Mouse (Mus musculus) lung, embryonic 16.5 days (tissue): ENCODE measurements around the gene Cbx5. TPM values are rescaled to one million over a fixed set of nuclear protein-coding genes. Genes with fewer than 3 reads are reported as not detected.

Experiments used
- ATAC-seq: fragments of 200-750 bp; cut with Nextera tagmentation; 2 replicates; pipeline ENCODE4 v1.8.0; 2017; ENCODE audit warnings: low read depth, mild to moderate bottlenecking, moderate library complexity
- H3K27ac ChIP-seq: fragments of 300-500 bp; sonication (generic); 2 replicates; pipeline ENCODE4 v1.5.1; 2014; ENCODE audit warnings: mild to moderate bottlenecking, control low read depth, low read length
- H3K27me3 ChIP-seq: fragments of 300-500 bp; sonication (generic); 2 replicates; pipeline ENCODE4 v1.6.1; 2014; ENCODE audit warnings: low read depth, low read length, mixed read lengths; ENCODE audit not compliant: control insufficient read depth, insufficient read depth
- H3K36me3 ChIP-seq: fragments of 300-500 bp; sonication (generic); 2 replicates; pipeline ENCODE4 v1.6.1; 2014; ENCODE audit warnings: low read length; ENCODE audit not compliant: control insufficient read depth, insufficient read depth
- H3K4me1 ChIP-seq: fragments of 300-500 bp; sonication (generic); replicated peaks from 2 replicates; pipeline ENCODE4 v1.6.1; 2014; ENCODE audit warnings: low read length, mixed read lengths; ENCODE audit not compliant: control insufficient read depth, insufficient read depth
- H3K4me2 ChIP-seq: fragments of 300-500 bp; sonication (generic); 2 replicates; pipeline ENCODE4 v1.6.1; 2014; ENCODE audit warnings: low read depth, low read length, control low read depth
- H3K4me3 ChIP-seq: fragments of 300-500 bp; sonication (generic); 2 replicates; pipeline ENCODE4 v1.5.1; 2014; ENCODE audit warnings: mild to moderate bottlenecking, low read length, control low read depth
- H3K9ac ChIP-seq: fragments of 300-500 bp; sonication (generic); 2 replicates; pipeline ENCODE4 v1.6.1; 2014; ENCODE audit warnings: low read length, control low read depth
- H3K9me3 ChIP-seq: fragments of 300-500 bp; sonication (generic); 2 replicates; pipeline ENCODE4 v1.6.1; 2016; ENCODE audit warnings: low read length; ENCODE audit not compliant: control insufficient read depth
- WGBS: fragments of 180-500 bp; shearing (Covaris S2); extraction: QIAGEN DNeasy Blood & Tissue Kit; methylation state at CpG from one replicate; pipeline ENCODE4 v1.1.7; 2014; 5-methylcytosine and 5-hydroxymethylcytosine counted together
- polyA plus RNA-seq: library from polyadenylated mRNA; unstranded; fragments of >200 nt; fragmentation: Nextera tagmentation; extraction: Ambion mirVana; gene quantifications from 2 replicates; pipeline ENCODE4 v1.2.1, GENCODE M21; 2015

The Cbx5 gene
- polyA plus RNA-seq, 1 experiment from 2014 or later: 102 TPM

GRCm38 (mm10) chr15:103227572-103227971 is 12.0 kb downstream of the Cbx5 start:
- Histone ChIP-seq H3K4me2 (no peak overlapping the region), H3K9me3 (no peaks in the 10 kb centered on the region), H3K27ac (peak overlapping the region; percentile 38; the same call in 1 of the 2 replicates), H3K4me3 (no peak overlapping the region), H3K36me3 (no peaks in the 10 kb centered on the region), H3K4me1 (peaks cover 8% of the 10 kb centered on the region; the same call in 1 of the 2 replicates), H3K27me3 (no peaks in the 10 kb centered on the region), H3K9ac (peak overlapping the region; percentile 27; the same call in 1 of the 2 replicates)
- no peak for ATAC-seq
- 69% methylated on average over 2 of the region's 2 CpGs for WGBS

GRCm38 (mm10) chr15:103227022-103227421 is 12.6 kb downstream of the Cbx5 start:
- Histone ChIP-seq H3K27me3 (no peaks in the 10 kb centered on the region), H3K27ac (peak overlapping the region; percentile 38; the same call in 1 of the 2 replicates), H3K4me3 (no peak overlapping the region), H3K9ac (no peak overlapping the region; the same call in 1 of the 2 replicates), H3K9me3 (no peaks in the 10 kb centered on the region), H3K4me1 (peaks cover 8% of the 10 kb centered on the region; the same call in 1 of the 2 replicates), H3K36me3 (no peaks in the 10 kb centered on the region), H3K4me2 (no peak overlapping the region)
- 51% methylated on average over 3 of the region's 3 CpGs for WGBS
- peak; percentile 20; the same call in 1 of the 2 replicates for ATAC-seq

GRCm38 (mm10) chr15:103224161-103224560 is 15.5 kb downstream of the Cbx5 start:
- 76% methylated on average over 2 of the region's 2 CpGs for WGBS

GRCm38 (mm10) chr15:103221386-103221785 is 18.2 kb downstream of the Cbx5 start:
- Histone ChIP-seq H3K27me3 (no peaks in the 10 kb centered on the region), H3K36me3 (no peaks in the 10 kb centered on the region), H3K4me3 (no peak overlapping the region), H3K4me1 (peaks cover 13% of the 10 kb centered on the region), H3K27ac (0 out of 2 replicates have a peak overlapping the region, but pooled peaks have one; percentile 14), H3K9me3 (no peaks in the 10 kb centered on the region), H3K9ac (no peak overlapping the region), H3K4me2 (no peak overlapping the region)
- 89% methylated on average over 1 of the region's 1 CpGs for WGBS
- ATAC-seq: no peak

More at GRCm38 (mm10) chr15:103224161-103224560, 15.5 kb downstream of the Cbx5 start:
- Histone ChIP-seq H3K9me3 (no peaks in the 10 kb centered on the region), H3K27ac (no peak overlapping the region), H3K9ac (no peak overlapping the region), H3K4me1 (peaks cover 15% of the 10 kb centered on the region), H3K36me3 (no peaks in the 10 kb centered on the region), H3K27me3 (no peaks in the 10 kb centered on the region), H3K4me3 (no peak overlapping the region), H3K4me2 (no peak overlapping the region)
- ATAC-seq: no peak

- 8% methylated on average over 3 of the region's 3 CpGs for WGBS
- H3K36me3 ChIP-seq: no peaks in the 10 kb centered on the region
- H3K4me2 ChIP-seq: no peak overlapping the region
- H3K9me3 ChIP-seq: no peaks in the 10 kb centered on the region
- H3K9ac ChIP-seq: no peak overlapping the region
- 0 out of 2 replicates have a peak overlapping the region, but pooled peaks have one; percentile 14 for H3K27ac ChIP-seq
- H3K27me3 ChIP-seq: no peaks in the 10 kb centered on the region
- peak; percentile 30; the same call in 1 of the 2 replicates for ATAC-seq
- H3K4me3 ChIP-seq: no peak overlapping the region
- H3K4me1 ChIP-seq: peaks cover 18% of the 10 kb centered on the region
These were observed 18.8 kb downstream of the Cbx5 start for GRCm38 (mm10) chr15:103220785-103221184.

- Histone ChIP-seq H3K4me1 (peaks cover 24% of the 10 kb centered on the region), H3K4me2 (peak overlapping the region; percentile 67), H3K4me3 (peak overlapping the region; percentile 8; the same call in 1 of the 2 replicates), H3K27ac (peak overlapping the region; percentile 97), H3K9ac (peak overlapping the region; percentile 64; the same call in 1 of the 2 replicates), H3K36me3 (peaks cover 14% of the 10 kb centered on the region; the same call in 1 of the 2 replicates), H3K9me3 (no peaks in the 10 kb centered on the region), H3K27me3 (no peaks in the 10 kb centered on the region)
- peak; percentile 20; the same call in 1 of the 2 replicates for ATAC-seq
- 14% methylated on average over 2 of the region's 2 CpGs for WGBS
These were observed 23.6 kb downstream of the Cbx5 start for GRCm38 (mm10) chr15:103216052-103216451.

- peak; percentile 98 for ATAC-seq
- Histone ChIP-seq H3K9ac (peak overlapping the region; percentile 64), H3K4me1 (peaks cover 19% of the 10 kb centered on the region), H3K27me3 (no peaks in the 10 kb centered on the region), H3K4me2 (peak overlapping the region; percentile 67), H3K4me3 (peak overlapping the region; percentile 47), H3K27ac (peak overlapping the region; percentile 97), H3K36me3 (peaks cover 22% of the 10 kb centered on the region), H3K9me3 (no peaks in the 10 kb centered on the region)
- 0% methylated on average over 15 of the region's 15 CpGs for WGBS
These were observed 24.4 kb downstream of the Cbx5 start for GRCm38 (mm10) chr15:103214971-103215907.

GRCm38 (mm10) chr15:103214149-103214548 is 25.5 kb downstream of the Cbx5 start:
- WGBS: 30% methylated on average over 2 of the region's 2 CpGs
- peak overlapping the region; percentile 83 for H3K27ac ChIP-seq
- peaks cover 25% of the 10 kb centered on the region for H3K36me3 ChIP-seq
- H3K4me2 ChIP-seq: peak overlapping the region; percentile 51
- H3K9ac ChIP-seq: peak overlapping the region; percentile 56
- H3K9me3 ChIP-seq: no peaks in the 10 kb centered on the region
- no peak for ATAC-seq
- peak overlapping the region; percentile 34 for H3K4me3 ChIP-seq
- peaks cover 19% of the 10 kb centered on the region for H3K4me1 ChIP-seq
- H3K27me3 ChIP-seq: no peaks in the 10 kb centered on the region

GRCm38 (mm10) chr15:103205156-103205555 is 34.5 kb downstream of the Cbx5 start:
- Histone ChIP-seq H3K4me3 (no peak overlapping the region), H3K27ac (no peak overlapping the region), H3K9me3 (no peaks in the 10 kb centered on the region), H3K4me1 (no peaks in the 10 kb centered on the region), H3K27me3 (no peaks in the 10 kb centered on the region), H3K36me3 (peaks cover 26% of the 10 kb centered on the region), H3K4me2 (no peak overlapping the region), H3K9ac (no peak overlapping the region)
- WGBS: 57% methylated on average over 2 of the region's 2 CpGs
- no peak for ATAC-seq
